Comparison of ENCODE assay signal across 8 mouse cellular contexts in genomic region chr4:128839811-128840738, GRCm38 (mm10). TPM values are rescaled to one million over a fixed set of nuclear protein-coding genes. Genes with fewer than 3 reads are reported as not detected.
DNase-seq lines count a peak whose midpoint lies in the region; ATAC-seq and TF ChIP-seq lines count a peak whose summit lies in the region.

No protein-coding gene starts in this region.

- H3K4me2 ChIP-seq in embryonic facial prominence, embryonic 15.5 days (replicated peaks): no peak overlapping the region
- no peak overlapping the region for H3K4me2 ChIP-seq in stomach, postnatal 0 days (replicated peaks; ENCODE audit: low read depth)

- no peak overlapping the region for H3K4me3 ChIP-seq in embryonic facial prominence, embryonic 15.5 days (replicated peaks)
- no peak overlapping the region for H3K4me3 ChIP-seq in stomach, postnatal 0 days (ENCODE audit: low read depth, low read length)

- peak; percentile 71; the same call in 1 of the 2 replicates for ATAC-seq in embryonic facial prominence, embryonic 15.5 days (ENCODE audit: insufficient number of reproducible peaks, low FRiP score, low TSS enrichment, low read depth)
- peak; percentile 67 for ATAC-seq in megakaryocyte progenitor cell, adult 5-6 weeks (replicated peaks; ENCODE audit: poor library complexity)
- peak; percentile 69 for ATAC-seq in stomach, postnatal 0 days (ENCODE audit: low FRiP score, low TSS enrichment)

- TF ChIP-seq CTCF in stomach, postnatal 0 days (IDR thresholded peaks at IDR 0.05; ENCODE audit: low read depth): peak; percentile 20; the same call in 1 of the 2 replicates

- peak overlapping the region; percentile 41 for H3K27ac ChIP-seq in embryonic facial prominence, embryonic 15.5 days (replicated peaks)
- peak overlapping the region; percentile 84 for H3K27ac ChIP-seq in stomach, postnatal 0 days (replicated peaks)

- no peak overlapping the region for H3K9ac ChIP-seq in embryonic facial prominence, embryonic 15.5 days
- 0 out of 2 replicates have a peak overlapping the region, but pooled peaks have one; percentile 27 for H3K9ac ChIP-seq in stomach, postnatal 0 days (ENCODE audit: low read length)

- no peak for TF ChIP-seq EP300 in stomach, postnatal 0 days (optimal IDR thresholded peaks at IDR 0.05)

- WGBS in embryonic facial prominence, embryonic 15.5 days: 12% methylated on average over 16 of the region's 16 CpGs
- 28% methylated on average over 16 of the region's 16 CpGs for WGBS in stomach, postnatal 0 days

- intact Hi-C loops in left cerebral cortex, postnatal 25 days (cut with DNase I): no loop called here
- intact Hi-C loops in left cerebral cortex, postnatal 36 days (cut with DNase I): no loop called here
- intact Hi-C loops in heart, postnatal 10 days (cut with DNase I): loop anchor here (2.0 kb wide), 1 partner anchor 33 kb away; the partner anchor contains the start of gene Zfp362

- H3K4me1 ChIP-seq in embryonic facial prominence, embryonic 15.5 days: peaks cover 36% of the 10 kb centered on the region
- peaks cover 8% of the 10 kb centered on the region for H3K4me1 ChIP-seq in stomach, postnatal 0 days (replicated peaks; ENCODE audit: control insufficient read depth, insufficient read depth)

- peak; percentile 11 to 24 for DNase-seq in left cerebral cortex, postnatal 25 days (ENCODE audit: low spot score in 2 of 2)
- no peak for DNase-seq in left cerebral cortex, postnatal 36 days (ENCODE audit: low spot score in 2 of 2)
- DNase-seq in heart, postnatal 10 days: peak; percentile 65 to 70
- DNase-seq in kidney, postnatal 25 days: peak; percentile 49 to 82
- DNase-seq in stomach, postnatal 0 days (ENCODE audit: low spot score): peak; percentile 29
- DNase-seq in spleen, postnatal 4 days (ENCODE audit: low spot score in 2 of 2): no peak

- H3K27me3 ChIP-seq in embryonic facial prominence, embryonic 15.5 days: no peaks in the 10 kb centered on the region
- H3K27me3 ChIP-seq in stomach, postnatal 0 days (ENCODE audit: control insufficient read depth, insufficient read depth, low read length): no peaks in the 10 kb centered on the region

- no peaks in the 10 kb centered on the region for H3K36me3 ChIP-seq in embryonic facial prominence, embryonic 15.5 days
- no peaks in the 10 kb centered on the region for H3K36me3 ChIP-seq in stomach, postnatal 0 days (ENCODE audit: control insufficient read depth, insufficient read depth, low read length)

- no peaks in the 10 kb centered on the region for H3K9me3 ChIP-seq in embryonic facial prominence, embryonic 15.5 days (replicated peaks)
- H3K9me3 ChIP-seq in stomach, postnatal 0 days (ENCODE audit: control insufficient read depth, low read length): no peaks in the 10 kb centered on the region

RNA-seq across cellular contexts. Expression of gene Zfp362, which starts 34.2 kb away (rescaled TPM):
- 10 to 100 TPM; 25.8 to 28.8 TPM for total RNA-seq in left cerebral cortex, postnatal 25 days (2021)
- total RNA-seq in left cerebral cortex, postnatal 36 days (2021): 10 to 100 TPM; 30.0 to 31.6 TPM
- polyA plus RNA-seq in embryonic facial prominence, embryonic 15.5 days (2015; fragmentation: Nextera tagmentation; extraction: Ambion mirVana): 37.3 and 43.6 TPM in 2 replicates
- total RNA-seq in heart, postnatal 10 days (2021): 10 to 100 TPM; 26.9 to 28.1 TPM
- total RNA-seq in megakaryocyte progenitor cell, adult 5-6 weeks (2015): 20.5 and 22.2 TPM in 2 replicates
- total RNA-seq in megakaryocyte progenitor cell, adult 5-6 weeks (2017): 4.7 and 5.7 TPM in 2 replicates
- 11.3 and 13.9 TPM in 2 replicates for polyA plus RNA-seq in stomach, postnatal 0 days (2015; fragmentation: Nextera tagmentation; extraction: Ambion mirVana)

RNA-seq across cellular contexts. Expression of gene Trim62, which starts 43.3 kb away (rescaled TPM):
- 10 to 100 TPM; 17.2 to 20.4 TPM for total RNA-seq in left cerebral cortex, postnatal 25 days (2021)
- total RNA-seq in left cerebral cortex, postnatal 36 days (2021): 10 to 100 TPM; 17.6 to 18.9 TPM
- 9.1 and 10.6 TPM in 2 replicates for polyA plus RNA-seq in embryonic facial prominence, embryonic 15.5 days (2015; fragmentation: Nextera tagmentation; extraction: Ambion mirVana)
- total RNA-seq in heart, postnatal 10 days (2021): 1 to 10 TPM; 2.3 to 2.5 TPM
- total RNA-seq in megakaryocyte progenitor cell, adult 5-6 weeks (2015): 0.62 and 0.66 TPM in 2 replicates
- total RNA-seq in megakaryocyte progenitor cell, adult 5-6 weeks (2017): 0.33 and 0.41 TPM in 2 replicates
- 2.6 and 3.5 TPM in 2 replicates for polyA plus RNA-seq in stomach, postnatal 0 days (2015; fragmentation: Nextera tagmentation; extraction: Ambion mirVana)

Comparison
In these comparisons a context has a peak if more than half of its experiments do, and no peak if none do; other contexts are left out.
1. DNase-seq: peak in left cerebral cortex, postnatal 25 days (2 of 2), heart, postnatal 10 days (2 of 2), kidney, postnatal 25 days (2 of 2) and stomach, postnatal 0 days (single experiment); none in left cerebral cortex, postnatal 36 days (0 of 2) and spleen, postnatal 4 days (0 of 2).
2. RNA of gene Trim62, which starts 43.3 kb away (total RNA-seq): 17.2 to 20.4 TPM in left cerebral cortex, postnatal 25 days and 17.6 to 18.9 TPM in left cerebral cortex, postnatal 36 days; 2.3 to 2.5 TPM in heart, postnatal 10 days and 0.33 to 0.66 TPM in megakaryocyte progenitor cell, adult 5-6 weeks; every median in the first group is over 4 times any median in the second.
3. Peak in every context shown above with its lines, with median percentiles within 50 percentile points of each other: ATAC-seq.